Mouse (Mus musculus) midbrain, embryonic 16.5 days (tissue): ENCODE data around the gene Tmem56. TPM values are rescaled to one million over a fixed set of nuclear protein-coding genes. Genes with fewer than 3 reads are reported as not detected.

ENCODE experiments used
- ATAC-seq: fragments of 200-750 bp; cut with Nextera tagmentation; 2 replicates; pipeline ENCODE4 v1.8.0; 2017; ENCODE audit warnings: moderate TSS enrichment
- H3K27ac ChIP-seq: fragments of 300-500 bp; sonication (generic); 2 replicates; pipeline ENCODE4 v1.5.1; 2014; ENCODE audit warnings: mild to moderate bottlenecking, low read length, mixed read lengths
- H3K27me3 ChIP-seq: fragments of 300-500 bp; sonication (generic); 2 replicates; pipeline ENCODE4 v1.6.1; 2014; ENCODE audit warnings: low read depth, low read length, mixed read lengths; ENCODE audit not compliant: control insufficient read depth, insufficient read depth
- H3K36me3 ChIP-seq: fragments of 300-500 bp; sonication (generic); 2 replicates; pipeline ENCODE4 v1.6.1; 2014; ENCODE audit warnings: mild to moderate bottlenecking, low read length, moderate library complexity, mixed read lengths; ENCODE audit not compliant: control insufficient read depth, insufficient read depth
- H3K4me1 ChIP-seq: fragments of 300-500 bp; sonication (generic); 2 replicates; pipeline ENCODE4 v1.6.1; 2014; ENCODE audit warnings: mild to moderate bottlenecking, low read length, mixed read lengths; ENCODE audit not compliant: control insufficient read depth, insufficient read depth
- H3K4me2 ChIP-seq: fragments of 300-500 bp; sonication (generic); 2 replicates; pipeline ENCODE4 v1.6.1; 2014; ENCODE audit warnings: mild to moderate bottlenecking, low read length, mixed read lengths
- H3K4me3 ChIP-seq: fragments of 300-500 bp; sonication (generic); 2 replicates; pipeline ENCODE4 v1.5.1; 2014; ENCODE audit warnings: low read depth, mild to moderate bottlenecking, low read length, moderate library complexity, mixed read lengths
- H3K9ac ChIP-seq: fragments of 300-500 bp; sonication (generic); 2 replicates; pipeline ENCODE4 v1.6.1; 2014; ENCODE audit warnings: low read depth, low read length, mixed read lengths
- H3K9me3 ChIP-seq: fragments of 300-500 bp; sonication (generic); replicated peaks from 2 replicates; pipeline ENCODE4 v1.6.1; 2014; ENCODE audit warnings: mild to moderate bottlenecking, low read length, mixed read lengths; ENCODE audit not compliant: control insufficient read depth, poor library complexity, severe bottlenecking
- WGBS: fragments of 180-500 bp; shearing (Covaris S2); extraction: QIAGEN DNeasy Blood & Tissue Kit; methylation state at CpG from one replicate; pipeline ENCODE4 v1.1.7; 2014; 5-methylcytosine and 5-hydroxymethylcytosine counted together
- polyA plus RNA-seq: library from polyadenylated mRNA; unstranded; fragments of >200 nt; fragmentation: Nextera tagmentation; extraction: Ambion mirVana; gene quantifications from 2 replicates; pipeline ENCODE4 v1.2.1, GENCODE M21; 2015

The Tmem56 gene
- polyA plus RNA-seq, 1 experiment from 2014 or later: 3.8 TPM

- no peak overlapping the region for H3K4me2 ChIP-seq
- no peaks in the 10 kb centered on the region for H3K36me3 ChIP-seq
- no peaks in the 10 kb centered on the region for H3K27me3 ChIP-seq
- ATAC-seq: no peak
- no peaks in the 10 kb centered on the region for H3K9me3 ChIP-seq
- no peak overlapping the region for H3K9ac ChIP-seq
- H3K4me1 ChIP-seq: peaks cover 5% of the 10 kb centered on the region
- WGBS: 75% methylated on average over 6 of the region's 9 CpGs
- H3K27ac ChIP-seq: no peak overlapping the region
- H3K4me3 ChIP-seq: no peak overlapping the region
Measured at GRCm38 (mm10) chr3:121312979-121313378, 30.1 kb upstream of the Tmem56 start.

- Histone ChIP-seq H3K4me3 (no peak overlapping the region), H3K4me1 (peaks cover 5% of the 10 kb centered on the region), H3K4me2 (no peak overlapping the region), H3K27me3 (no peaks in the 10 kb centered on the region), H3K36me3 (no peaks in the 10 kb centered on the region), H3K27ac (no peak overlapping the region), H3K9me3 (no peaks in the 10 kb centered on the region), H3K9ac (no peak overlapping the region)
- no peak for ATAC-seq
- 96% methylated on average over 6 of the region's 6 CpGs for WGBS
Measured at GRCm38 (mm10) chr3:121312426-121312825, 29.5 kb upstream of the Tmem56 start.

GRCm38 (mm10) chr3:121309896-121310714, 27.2 kb upstream of the Tmem56 start:
- no peak overlapping the region for H3K27ac ChIP-seq
- no peak overlapping the region for H3K9ac ChIP-seq
- H3K9me3 ChIP-seq: no peaks in the 10 kb centered on the region
- no peak for ATAC-seq
- no peak overlapping the region for H3K4me2 ChIP-seq
- H3K36me3 ChIP-seq: no peaks in the 10 kb centered on the region
- H3K4me3 ChIP-seq: no peak overlapping the region
- H3K4me1 ChIP-seq: peaks cover 5% of the 10 kb centered on the region
- no peaks in the 10 kb centered on the region for H3K27me3 ChIP-seq
- WGBS: 87% methylated on average over 16 of the region's 16 CpGs

DNA sequence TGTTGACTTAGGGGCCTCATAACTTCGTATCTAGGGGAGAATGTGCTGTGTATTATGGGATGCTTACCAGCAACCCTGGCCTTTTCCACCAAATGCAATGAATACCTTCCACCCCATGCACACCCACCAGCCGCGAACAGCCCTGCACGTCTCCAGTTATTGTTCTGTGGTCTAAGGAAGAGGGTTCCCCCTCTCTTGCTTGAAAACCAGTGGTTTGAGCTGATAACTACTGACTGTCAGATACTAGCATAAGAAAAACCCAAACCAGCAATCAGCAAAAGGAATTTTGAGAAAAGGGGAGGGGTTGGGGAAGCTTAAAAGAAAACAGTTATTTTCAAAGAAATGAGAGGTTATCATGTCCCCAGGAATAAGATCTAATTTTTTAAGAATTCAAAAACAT, 26.5 kb upstream of the Tmem56 start:
- H3K36me3 ChIP-seq: no peaks in the 10 kb centered on the region
- H3K27ac ChIP-seq: no peak overlapping the region
- no peaks in the 10 kb centered on the region for H3K9me3 ChIP-seq
- no peak overlapping the region for H3K4me3 ChIP-seq
- H3K27me3 ChIP-seq: no peaks in the 10 kb centered on the region
- H3K4me1 ChIP-seq: peaks cover 5% of the 10 kb centered on the region
- WGBS: 73% methylated on average over 4 of the region's 4 CpGs
- no peak for ATAC-seq
- no peak overlapping the region for H3K4me2 ChIP-seq
- no peak overlapping the region for H3K9ac ChIP-seq

DNA sequence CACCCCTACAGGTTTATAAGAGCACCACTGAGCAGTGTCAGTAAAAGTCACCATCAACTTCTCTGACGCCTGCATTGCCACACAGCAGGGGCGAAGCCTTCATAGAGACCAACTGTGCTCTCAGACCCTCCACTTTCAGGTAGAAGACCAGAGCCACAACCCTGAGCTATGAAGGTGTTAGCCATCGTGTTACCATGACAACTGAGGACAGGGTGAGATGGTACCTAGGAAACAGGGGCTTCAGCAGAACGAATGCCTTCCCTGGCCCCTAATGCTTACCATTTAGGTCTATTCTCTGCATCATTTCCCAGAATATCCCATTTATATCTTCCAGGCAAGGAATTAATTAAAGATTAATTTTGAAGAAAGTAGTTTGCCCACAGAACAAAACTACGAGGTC, 26.0 kb upstream of the Tmem56 start:
- Histone ChIP-seq H3K27me3 (no peaks in the 10 kb centered on the region), H3K4me1 (peaks cover 5% of the 10 kb centered on the region), H3K36me3 (no peaks in the 10 kb centered on the region), H3K4me3 (no peak overlapping the region), H3K9me3 (no peaks in the 10 kb centered on the region), H3K4me2 (no peak overlapping the region), H3K27ac (no peak overlapping the region), H3K9ac (no peak overlapping the region)
- whole genome bisulfite sequencing: 69% methylated on average over 5 of the region's 5 CpGs
- peak; percentile 73 for ATAC-seq

GRCm38 (mm10) chr3:121307532-121308234, 24.8 kb upstream of the Tmem56 start:
- peak; percentile 86 for ATAC-seq
- no peak overlapping the region for H3K4me3 ChIP-seq

GRCm38 (mm10) chr3:121306641-121307040, 23.7 kb upstream of the Tmem56 start:
- H3K27ac ChIP-seq: no peak overlapping the region
- H3K4me3 ChIP-seq: no peak overlapping the region
- 93% methylated on average over 7 of the region's 7 CpGs for WGBS
- no peak overlapping the region for H3K4me2 ChIP-seq
- H3K9me3 ChIP-seq: no peaks in the 10 kb centered on the region
- peaks cover 3% of the 10 kb centered on the region; the same call in 1 of the 2 replicates for H3K4me1 ChIP-seq
- no peaks in the 10 kb centered on the region for H3K27me3 ChIP-seq
- 0 out of 2 replicates have a peak, but pooled peaks have one; percentile 37 for ATAC-seq
- no peak overlapping the region for H3K9ac ChIP-seq
- H3K36me3 ChIP-seq: no peaks in the 10 kb centered on the region

More at GRCm38 (mm10) chr3:121307532-121308234, 24.8 kb upstream of the Tmem56 start:
- H3K36me3 ChIP-seq: no peaks in the 10 kb centered on the region
- 76% methylated on average over 7 of the region's 7 CpGs for WGBS
- no peak overlapping the region for H3K27ac ChIP-seq
- H3K9me3 ChIP-seq: no peaks in the 10 kb centered on the region
- no peak overlapping the region for H3K4me2 ChIP-seq
- H3K9ac ChIP-seq: no peak overlapping the region
- H3K4me1 ChIP-seq: peaks cover 3% of the 10 kb centered on the region; the same call in 1 of the 2 replicates
- no peaks in the 10 kb centered on the region for H3K27me3 ChIP-seq

- H3K36me3 ChIP-seq: no peaks in the 10 kb centered on the region
- H3K9me3 ChIP-seq: no peaks in the 10 kb centered on the region
- no peak overlapping the region for H3K4me3 ChIP-seq
- no peak overlapping the region for H3K9ac ChIP-seq
- peaks cover 7% of the 10 kb centered on the region for H3K4me1 ChIP-seq
- no peak for ATAC-seq
- no peak overlapping the region for H3K27ac ChIP-seq
- WGBS: 85% methylated on average over 2 of the region's 2 CpGs
- H3K4me2 ChIP-seq: no peak overlapping the region
- no peaks in the 10 kb centered on the region for H3K27me3 ChIP-seq
Measured at GRCm38 (mm10) chr3:121294200-121294599, 11.3 kb upstream of the Tmem56 start.
